Mouse (Mus musculus) hindbrain, embryonic 12.5 days (tissue): Measurements from ENCODE around the gene B4gat1. TPM values are rescaled to one million over a fixed set of nuclear protein-coding genes. Genes with fewer than 3 reads are reported as not detected.

Experiments used
- ATAC-seq: fragments of 200-750 bp; cut with Nextera tagmentation; 2 replicates; pipeline ENCODE4 v1.8.0; 2017; ENCODE audit warnings: moderate TSS enrichment; ENCODE audit not compliant: low FRiP score
- H3K27ac ChIP-seq: fragments of 300-500 bp; sonication (generic); 2 replicates; pipeline ENCODE4 v1.5.1; 2016; ENCODE audit warnings: mild to moderate bottlenecking
- H3K27me3 ChIP-seq: fragments of 300-500 bp; sonication (generic); 2 replicates; pipeline ENCODE4 v1.6.1; 2016; ENCODE audit warnings: mild to moderate bottlenecking
- H3K36me3 ChIP-seq: fragments of 300-500 bp; sonication (generic); 2 replicates; pipeline ENCODE4 v1.6.1; 2016; ENCODE audit warnings: mild to moderate bottlenecking
- H3K4me1 ChIP-seq: fragments of 300-500 bp; sonication (generic); 2 replicates; pipeline ENCODE4 v1.6.1; 2016
- H3K4me2 ChIP-seq: fragments of 300-500 bp; sonication (generic); replicated peaks from 2 replicates; pipeline ENCODE4 v1.6.1; 2016; ENCODE audit warnings: mild to moderate bottlenecking
- H3K4me3 ChIP-seq: fragments of 300-500 bp; sonication (generic); 2 replicates; pipeline ENCODE4 v1.5.1; 2016; ENCODE audit warnings: mild to moderate bottlenecking
- H3K9ac ChIP-seq: fragments of 300-500 bp; sonication (generic); 2 replicates; pipeline ENCODE4 v1.6.1; 2016; ENCODE audit warnings: mild to moderate bottlenecking, moderate library complexity
- H3K9me3 ChIP-seq: fragments of 300-500 bp; sonication (generic); replicated peaks from 2 replicates; pipeline ENCODE4 v1.6.1; 2016; ENCODE audit warnings: mild to moderate bottlenecking
- WGBS: fragments of 180-500 bp; shearing (Covaris S2); methylation state at CpG from one replicate; pipeline ENCODE4 v1.1.7; 2016; 5-methylcytosine and 5-hydroxymethylcytosine counted together
- polyA plus RNA-seq: library from polyadenylated mRNA; unstranded; fragments of >200 nt; fragmentation: Nextera tagmentation; extraction: Ambion mirVana; gene quantifications from 2 replicates; pipeline ENCODE4 v1.2.1, GENCODE M21; 2016

Gene B4gat1
- polyA plus RNA-seq, 1 experiment from 2014 or later: 43.8 TPM

DNA sequence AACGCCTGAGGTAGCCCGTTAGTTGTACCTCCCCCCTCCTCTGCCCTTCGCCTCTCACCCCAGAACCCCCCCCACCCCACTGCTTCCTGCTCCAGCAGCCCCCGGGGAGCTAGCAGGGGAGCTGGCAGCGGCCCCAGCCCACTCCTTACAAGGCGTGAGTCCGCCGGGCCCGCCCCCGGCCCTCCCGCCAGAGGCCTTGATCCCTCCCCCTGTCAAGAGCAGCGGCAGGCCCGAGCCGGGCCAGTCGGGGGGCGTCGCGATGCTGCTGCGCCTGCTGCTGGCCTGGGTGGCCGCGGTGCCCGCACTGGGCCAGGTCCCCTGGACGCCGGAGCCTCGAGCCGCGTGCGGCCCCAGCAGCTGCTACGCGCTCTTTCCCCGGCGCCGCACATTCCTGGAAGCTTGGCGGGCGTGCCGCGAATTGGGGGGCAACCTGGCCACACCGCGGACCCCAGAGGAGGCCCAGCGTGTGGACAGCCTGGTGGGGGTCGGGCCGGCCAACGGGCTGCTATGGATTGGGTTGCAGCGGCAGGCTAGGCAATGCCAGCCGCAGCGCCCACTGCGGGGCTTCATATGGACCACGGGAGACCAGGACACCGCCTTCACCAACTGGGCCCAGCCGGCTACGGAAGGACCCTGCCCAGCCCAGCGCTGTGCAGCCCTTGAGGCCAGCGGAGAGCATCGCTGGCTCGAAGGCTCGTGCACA lies 29.4 kb downstream of the B4gat1 start, which contains the start of gene Cd248:
Gene Cd248, plus strand, starts transcription at position 212 of the 703 bp plus-strand sequence.
- ATAC-seq: 0 out of 2 replicates have a peak, but pooled peaks have one; percentile 3
- Histone ChIP-seq H3K9me3 (no peaks in the 10 kb centered on the region), H3K4me3 (peak within 1 kb of the TSS; percentile 37), H3K36me3 (no peaks in the 10 kb centered on the region), H3K4me1 (peaks cover 62% of the 10 kb centered on the region), H3K27ac (peak within 1 kb of the TSS; percentile 36; the same call in 1 of the 2 replicates), H3K4me2 (peak within 1 kb of the TSS; percentile 85), H3K9ac (peak within 1 kb of the TSS; percentile 47), H3K27me3 (peaks cover 37% of the 10 kb centered on the region)
- 1% methylated on average over 55 of the region's 56 CpGs for WGBS

DNA sequence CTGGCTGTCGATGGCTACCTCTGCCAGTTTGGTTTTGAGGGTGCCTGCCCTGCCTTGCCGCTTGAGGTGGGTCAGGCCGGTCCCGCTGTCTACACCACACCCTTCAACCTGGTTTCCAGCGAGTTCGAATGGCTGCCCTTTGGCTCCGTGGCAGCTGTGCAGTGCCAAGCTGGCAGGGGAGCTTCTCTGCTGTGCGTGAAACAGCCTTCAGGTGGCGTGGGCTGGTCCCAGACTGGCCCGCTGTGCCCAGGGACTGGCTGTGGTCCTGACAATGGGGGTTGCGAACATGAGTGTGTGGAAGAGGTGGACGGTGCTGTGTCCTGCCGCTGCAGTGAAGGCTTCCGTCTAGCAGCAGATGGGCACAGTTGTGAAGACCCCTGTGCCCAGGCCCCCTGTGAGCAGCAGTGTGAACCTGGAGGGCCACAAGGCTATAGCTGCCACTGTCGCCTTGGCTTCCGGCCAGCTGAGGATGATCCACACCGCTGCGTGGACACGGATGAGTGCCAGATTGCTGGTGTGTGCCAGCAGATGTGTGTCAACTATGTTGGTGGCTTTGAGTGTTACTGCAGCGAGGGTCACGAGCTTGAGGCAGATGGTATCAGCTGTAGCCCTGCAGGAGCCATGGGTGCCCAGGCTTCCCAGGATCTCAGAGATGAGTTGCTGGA lies 30.1 kb downstream of the B4gat1 start:
- Histone ChIP-seq H3K36me3 (no peaks in the 10 kb centered on the region), H3K9me3 (no peaks in the 10 kb centered on the region), H3K27me3 (peaks cover 38% of the 10 kb centered on the region), H3K4me1 (peaks cover 62% of the 10 kb centered on the region), H3K4me3 (peak overlapping the region; percentile 37), H3K9ac (peak overlapping the region; percentile 47), H3K4me2 (peak overlapping the region; percentile 85), H3K27ac (no peak overlapping the region)
- ATAC-seq: no peak
- WGBS: 35% methylated on average over 21 of the region's 21 CpGs

- 72% methylated on average over 5 of the region's 5 CpGs for whole genome bisulfite sequencing
- Histone ChIP-seq H3K36me3 (no peaks in the 10 kb centered on the region), H3K9ac (0 out of 2 replicates have a peak overlapping the region, but pooled peaks have one; percentile 32), H3K4me2 (peak overlapping the region; percentile 85), H3K27me3 (peaks cover 46% of the 10 kb centered on the region), H3K9me3 (no peaks in the 10 kb centered on the region), H3K4me3 (0 out of 2 replicates have a peak overlapping the region, but pooled peaks have one; percentile 37), H3K4me1 (peaks cover 62% of the 10 kb centered on the region), H3K27ac (no peak overlapping the region)
- ATAC-seq: no peak
Measured at GRCm38 (mm10) chr19:5069486-5069885, 30.9 kb downstream of the B4gat1 start.

GRCm38 (mm10) chr19:5069978-5070377 lies 31.4 kb downstream of the B4gat1 start:
- Histone ChIP-seq H3K4me3 (peak overlapping the region; percentile 7; the same call in 1 of the 2 replicates), H3K4me1 (peaks cover 61% of the 10 kb centered on the region), H3K27me3 (peaks cover 49% of the 10 kb centered on the region), H3K36me3 (no peaks in the 10 kb centered on the region), H3K9ac (peak overlapping the region; percentile 32; the same call in 1 of the 2 replicates), H3K4me2 (peak overlapping the region; percentile 85), H3K9me3 (no peaks in the 10 kb centered on the region), H3K27ac (0 out of 2 replicates have a peak overlapping the region, but pooled peaks have one; percentile 17)
- 79% methylated on average over 7 of the region's 7 CpGs for WGBS
- no peak for ATAC-seq

DNA sequence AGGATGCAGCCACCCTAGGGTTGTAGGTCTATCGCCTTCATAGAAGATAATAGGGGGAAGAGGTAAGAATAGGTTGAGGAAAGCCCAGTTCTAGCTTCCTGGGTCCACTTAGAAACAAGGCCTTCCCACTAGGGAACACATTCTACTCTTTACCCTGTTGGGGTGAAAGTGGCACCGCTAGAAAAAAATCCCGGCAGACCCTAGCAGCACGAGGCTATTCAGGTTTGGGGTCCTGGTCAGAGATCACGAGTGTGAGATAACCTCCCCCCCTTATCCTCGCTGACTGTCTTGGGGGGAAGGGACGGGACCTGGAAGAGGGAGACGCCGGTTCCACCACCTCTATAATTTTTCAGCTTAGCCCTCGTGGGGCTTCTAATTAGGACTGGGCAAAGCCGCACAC lies 32.5 kb downstream of the B4gat1 start:
- peak overlapping the region; percentile 87 for H3K27ac ChIP-seq
- no peak for ATAC-seq
- peaks cover 58% of the 10 kb centered on the region for H3K4me1 ChIP-seq
- H3K27me3 ChIP-seq: peaks cover 49% of the 10 kb centered on the region
- H3K36me3 ChIP-seq: no peaks in the 10 kb centered on the region
- H3K4me2 ChIP-seq: peak overlapping the region; percentile 64
- 11% methylated on average over 11 of the region's 11 CpGs for WGBS
- peak overlapping the region; percentile 57 for H3K9ac ChIP-seq
- H3K4me3 ChIP-seq: peak overlapping the region; percentile 31
- H3K9me3 ChIP-seq: no peaks in the 10 kb centered on the region

- peak overlapping the region; percentile 57 for H3K9ac ChIP-seq
- H3K27ac ChIP-seq: peak overlapping the region; percentile 87
- peaks cover 58% of the 10 kb centered on the region for H3K4me1 ChIP-seq
- H3K4me2 ChIP-seq: peak overlapping the region; percentile 64
- peak overlapping the region; percentile 31 for H3K4me3 ChIP-seq
- H3K9me3 ChIP-seq: no peaks in the 10 kb centered on the region
- ATAC-seq: peak; percentile 82
- H3K36me3 ChIP-seq: no peaks in the 10 kb centered on the region
- H3K27me3 ChIP-seq: peaks cover 48% of the 10 kb centered on the region
- WGBS: under 1% methylated on average over 40 of the region's 40 CpGs
Measured at GRCm38 (mm10) chr19:5071545-5072369, 33.1 kb downstream of the B4gat1 start.

DNA sequence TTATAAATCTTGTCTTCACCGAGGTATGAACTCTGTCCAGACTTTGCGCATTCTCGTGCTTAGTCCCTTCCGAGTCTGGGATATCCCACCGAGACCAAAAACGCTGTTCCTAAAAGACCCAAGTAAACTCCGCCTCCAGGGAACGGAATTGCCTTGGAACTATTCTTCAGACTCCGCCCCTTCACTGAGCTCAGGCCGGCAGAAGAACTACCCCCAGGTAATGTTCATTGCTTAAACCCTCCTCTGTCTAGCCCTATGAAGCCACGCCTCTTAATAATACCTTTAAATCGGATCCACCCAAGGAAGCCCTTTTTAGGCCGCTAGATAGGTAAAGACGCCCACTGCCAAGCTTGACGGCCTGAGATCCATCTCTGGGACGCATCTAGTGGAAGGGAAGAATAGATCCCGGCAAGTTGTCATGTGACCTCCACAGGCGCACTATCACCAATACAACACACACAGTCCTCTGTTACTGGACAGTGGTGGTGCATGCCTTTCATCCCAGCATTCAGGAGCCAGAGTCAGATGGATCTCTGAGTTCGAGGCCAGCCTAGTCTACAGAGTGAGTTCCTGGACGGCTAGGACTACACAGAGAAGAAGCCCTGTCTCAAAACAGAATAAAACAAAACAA lies 33.9 kb downstream of the B4gat1 start:
- no peaks in the 10 kb centered on the region for H3K36me3 ChIP-seq
- H3K9ac ChIP-seq: peak overlapping the region; percentile 57; the same call in 1 of the 2 replicates
- peaks cover 41% of the 10 kb centered on the region for H3K27me3 ChIP-seq
- H3K9me3 ChIP-seq: no peaks in the 10 kb centered on the region
- peak overlapping the region; percentile 87 for H3K27ac ChIP-seq
- peak overlapping the region; percentile 64 for H3K4me2 ChIP-seq
- peak; percentile 23 for ATAC-seq
- 3% methylated on average over 20 of the region's 20 CpGs for WGBS
- H3K4me3 ChIP-seq: peak overlapping the region; percentile 31
- H3K4me1 ChIP-seq: peaks cover 51% of the 10 kb centered on the region

- H3K4me1 ChIP-seq: peaks cover 46% of the 10 kb centered on the region
Measured at GRCm38 (mm10) chr19:5073028-5073427, 34.4 kb downstream of the B4gat1 start.

GRCm38 (mm10) chr19:5073518-5073917 lies 34.9 kb downstream of the B4gat1 start:
- Histone ChIP-seq H3K9ac (no peak overlapping the region), H3K4me1 (peaks cover 41% of the 10 kb centered on the region), H3K27me3 (peaks cover 32% of the 10 kb centered on the region), H3K27ac (no peak overlapping the region), H3K9me3 (no peaks in the 10 kb centered on the region), H3K4me2 (no peak overlapping the region), H3K36me3 (no peaks in the 10 kb centered on the region), H3K4me3 (no peak overlapping the region)
- no peak for ATAC-seq
- 45% methylated on average over 5 of the region's 5 CpGs for WGBS

More at GRCm38 (mm10) chr19:5073028-5073427, 34.4 kb downstream of the B4gat1 start:
- Histone ChIP-seq H3K27ac (peak overlapping the region; percentile 87; the same call in 1 of the 2 replicates), H3K9me3 (no peaks in the 10 kb centered on the region), H3K9ac (no peak overlapping the region), H3K27me3 (peaks cover 36% of the 10 kb centered on the region), H3K4me2 (peak overlapping the region; percentile 64), H3K4me3 (peak overlapping the region; percentile 10; the same call in 1 of the 2 replicates), H3K36me3 (no peaks in the 10 kb centered on the region)
- 2% methylated on average over 15 of the region's 15 CpGs for WGBS
- ATAC-seq: peak; percentile 38; the same call in 1 of the 2 replicates

GRCm38 (mm10) chr19:5079279-5079678 lies 40.7 kb downstream of the B4gat1 start:
- ATAC-seq: no peak
- H3K36me3 ChIP-seq: no peaks in the 10 kb centered on the region
- no peak overlapping the region for H3K4me3 ChIP-seq
- H3K27ac ChIP-seq: no peak overlapping the region
- no peaks in the 10 kb centered on the region for H3K4me1 ChIP-seq
- H3K4me2 ChIP-seq: no peak overlapping the region
- H3K9ac ChIP-seq: no peak overlapping the region
- 89% methylated on average over 1 of the region's 1 CpGs for WGBS
- no peaks in the 10 kb centered on the region for H3K9me3 ChIP-seq
- H3K27me3 ChIP-seq: peaks cover 57% of the 10 kb centered on the region

- Histone ChIP-seq H3K4me3 (no peak overlapping the region), H3K9ac (no peak overlapping the region), H3K27ac (no peak overlapping the region), H3K27me3 (peaks cover 75% of the 10 kb centered on the region), H3K4me2 (no peak overlapping the region), H3K36me3 (no peaks in the 10 kb centered on the region), H3K4me1 (peaks cover 9% of the 10 kb centered on the region), H3K9me3 (no peaks in the 10 kb centered on the region)
- ATAC-seq: no peak
- 67% methylated on average over 18 of the region's 18 CpGs for WGBS
Measured at GRCm38 (mm10) chr19:5082005-5082404, 43.4 kb downstream of the B4gat1 start.
